Mouse (Mus musculus) neural tube, embryonic 11.5 days (tissue): ENCODE measurements around the gene Exoc3l4. TPM values are rescaled to one million over a fixed set of nuclear protein-coding genes. Genes with fewer than 3 reads are reported as not detected.
A peak's percentile ranks its signal among the peaks of the same experiment; 100 is the strongest.

ENCODE experiments used
- ATAC-seq: fragments of 200-750 bp; cut with Nextera tagmentation; 2 replicates; pipeline ENCODE4 v1.8.0; 2017; ENCODE audit warnings: moderate number of reproducible peaks, mild to moderate bottlenecking, moderate TSS enrichment, moderate library complexity; ENCODE audit not compliant: insufficient read depth, low FRiP score, low TSS enrichment
- DNase-seq: peaks from one replicate; pipeline ENCODE4 v3.0.0-alpha.2; 2015; ENCODE audit warnings: low spot score
- H3K27ac ChIP-seq: fragments of 300-500 bp; sonication (generic); 2 replicates; pipeline ENCODE4 v1.5.1; 2014; ENCODE audit warnings: low read depth, mild to moderate bottlenecking, low read length
- H3K27me3 ChIP-seq: fragments of 300-500 bp; sonication (generic); 2 replicates; pipeline ENCODE4 v1.6.1; 2014; ENCODE audit warnings: mild to moderate bottlenecking, low read length, mixed read lengths; ENCODE audit not compliant: control insufficient read depth, insufficient read depth
- H3K36me3 ChIP-seq: fragments of 300-500 bp; sonication (generic); 2 replicates; pipeline ENCODE4 v1.6.1; 2014; ENCODE audit warnings: mild to moderate bottlenecking, low read length, moderate library complexity, mixed read lengths; ENCODE audit not compliant: control insufficient read depth, insufficient read depth
- H3K4me1 ChIP-seq: fragments of 300-500 bp; sonication (generic); 2 replicates; pipeline ENCODE4 v1.6.1; 2014; ENCODE audit warnings: low read length, mixed read lengths; ENCODE audit not compliant: control insufficient read depth, insufficient read depth
- H3K4me2 ChIP-seq: fragments of 300-500 bp; sonication (generic); 2 replicates; pipeline ENCODE4 v1.6.1; 2014; ENCODE audit warnings: low read depth, mild to moderate bottlenecking, moderate library complexity
- H3K4me3 ChIP-seq: fragments of 300-500 bp; sonication (generic); 2 replicates; pipeline ENCODE4 v1.5.1; 2014; ENCODE audit warnings: low read depth, low read length
- H3K9ac ChIP-seq: fragments of 300-500 bp; sonication (generic); 2 replicates; pipeline ENCODE4 v1.6.1; 2014; ENCODE audit warnings: mild to moderate bottlenecking, low read length
- H3K9me3 ChIP-seq: fragments of 300-500 bp; sonication (generic); 2 replicates; pipeline ENCODE4 v1.6.1; 2016; ENCODE audit warnings: low read length; ENCODE audit not compliant: control insufficient read depth
- WGBS: fragments of 180-500 bp; shearing (Covaris S2); extraction: QIAGEN DNeasy Blood & Tissue Kit; methylation state at CpG from one replicate; pipeline ENCODE4 v1.1.7; 2014; 5-methylcytosine and 5-hydroxymethylcytosine counted together
- polyA plus RNA-seq: library from polyadenylated mRNA; unstranded; fragments of >200 nt; fragmentation: Nextera tagmentation; extraction: Ambion mirVana; gene quantifications from 2 replicates; pipeline ENCODE4 v1.2.1, GENCODE M21; 2014

The Exoc3l4 gene
- polyA plus RNA-seq, 1 experiment from 2014 or later = 6.6 TPM

DNA sequence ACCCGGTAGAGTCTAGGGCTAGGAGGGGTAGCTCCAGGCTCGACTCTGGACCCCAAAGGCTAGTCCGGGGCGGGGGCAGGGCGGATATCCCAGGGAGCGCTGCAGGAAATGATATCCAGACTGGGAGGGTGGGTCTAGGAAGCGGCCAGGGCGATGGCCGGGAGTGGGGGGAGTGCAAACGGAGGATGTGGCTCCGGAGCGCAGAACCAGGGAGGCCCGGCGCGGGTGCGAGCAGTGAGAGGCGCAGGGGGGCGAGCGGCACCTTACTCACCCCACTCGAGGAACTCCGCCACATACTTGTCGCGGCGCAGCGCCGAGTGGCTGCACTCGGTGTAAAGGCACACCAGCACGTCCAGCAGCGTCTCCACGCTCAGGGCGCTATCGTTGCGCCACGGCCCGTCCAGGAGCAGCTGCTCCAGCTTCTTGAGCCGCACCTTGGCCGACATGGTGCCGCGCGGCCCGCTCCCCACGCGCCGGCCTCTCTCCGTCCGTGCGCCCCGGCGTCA is 39.9 kb upstream of the Exoc3l4 start:
- no peaks in the 10 kb centered on the region for H3K9me3 ChIP-seq

DNA sequence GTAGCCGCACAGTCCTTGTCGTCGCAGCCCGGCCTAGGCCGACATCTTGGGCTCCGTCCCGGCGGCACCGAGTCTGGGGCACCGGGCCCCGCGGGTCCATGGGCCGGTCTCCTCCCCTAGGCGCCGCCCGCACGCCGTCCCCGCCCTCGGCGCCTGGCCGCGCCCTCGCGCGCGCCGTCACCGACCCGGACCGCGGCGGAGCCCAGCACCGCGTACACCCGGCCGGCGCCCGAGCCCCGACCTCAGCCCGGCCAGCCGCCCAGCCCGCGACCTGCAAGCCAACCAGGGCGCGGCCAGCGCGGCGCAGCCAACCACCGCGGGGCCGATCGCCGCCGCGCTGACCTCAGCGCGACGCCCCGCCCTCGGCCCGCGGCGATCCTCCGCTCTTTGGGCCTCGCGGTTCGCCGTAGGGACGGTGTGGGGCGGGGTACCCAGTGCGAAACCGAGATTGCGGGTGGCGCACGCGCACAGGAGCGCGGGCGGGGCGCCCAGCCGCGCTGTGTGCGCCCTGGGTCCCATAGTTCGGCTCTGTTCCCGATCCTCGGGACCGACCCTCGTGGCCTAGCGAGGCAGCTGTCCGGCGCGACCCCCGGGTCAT is 39.3 kb upstream of the Exoc3l4 start, which contains the start of gene Cdc42bpb:
TSS of gene Cdc42bpb (minus strand) at position 343 of the 598 bp plus-strand sequence.
- peaks cover 10% of the 10 kb centered on the region; the same call in 1 of the 2 replicates for H3K4me1 ChIP-seq
- DNase-seq (peak; percentile 97), ATAC-seq (peak; percentile 95)
- no peaks in the 10 kb centered on the region for H3K36me3 ChIP-seq
- WGBS = under 1% methylated on average over 82 of the region's 94 CpGs
- no peaks in the 10 kb centered on the region for H3K27me3 ChIP-seq
- H3K4me2 ChIP-seq = peak within 1 kb of the TSS; percentile 90
- peak within 1 kb of the TSS; percentile 86 for H3K27ac ChIP-seq
- H3K9ac ChIP-seq = peak within 1 kb of the TSS; percentile 89
- H3K4me3 ChIP-seq = peak within 1 kb of the TSS; percentile 97
- no peaks in the 10 kb centered on the region for H3K9me3 ChIP-seq

More for the DNA sequence above, 39.9 kb upstream of the Exoc3l4 start:
- Histone ChIP-seq H3K36me3 (no peaks in the 10 kb centered on the region), H3K27me3 (no peaks in the 10 kb centered on the region), H3K4me3 (peak overlapping the region; percentile 97), H3K4me2 (peak overlapping the region; percentile 90), H3K9ac (peak overlapping the region; percentile 89), H3K4me1 (peaks cover 10% of the 10 kb centered on the region; the same call in 1 of the 2 replicates), H3K27ac (peak overlapping the region; percentile 86)
- ATAC-seq (peak; percentile 21), DNase-seq (peak; percentile 48)
- under 1% methylated on average over 43 of the region's 49 CpGs for WGBS

DNA sequence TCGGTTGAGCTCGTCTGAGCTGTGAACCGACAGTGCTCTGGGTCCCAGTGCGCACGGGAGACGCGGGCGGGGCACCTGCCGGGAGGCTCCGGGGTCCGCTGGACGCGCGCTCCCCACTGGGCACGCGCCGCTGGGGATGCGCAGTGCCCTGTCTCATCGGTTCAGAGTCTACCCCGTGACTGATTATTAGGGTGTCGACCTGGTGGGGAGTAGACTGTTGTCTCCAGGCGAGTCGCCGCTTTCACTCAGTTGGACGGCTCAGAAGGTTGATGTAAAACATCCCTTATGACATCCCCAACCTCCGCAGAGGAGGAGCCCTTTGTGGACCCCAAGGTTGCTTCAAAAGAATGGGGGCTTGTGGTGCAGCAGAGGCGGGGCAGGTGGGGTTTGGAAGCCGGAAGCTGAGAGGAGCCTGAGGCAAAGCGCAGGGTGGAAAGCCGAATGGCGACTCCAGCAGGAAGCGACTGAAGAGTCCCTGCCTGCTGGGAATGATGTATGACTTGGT is 38.8 kb upstream of the Exoc3l4 start:
- no peaks in the 10 kb centered on the region for H3K36me3 ChIP-seq
- peak; percentile 68 for DNase-seq
- under 1% methylated on average over 32 of the region's 32 CpGs for WGBS
- no peaks in the 10 kb centered on the region for H3K9me3 ChIP-seq
- no peaks in the 10 kb centered on the region for H3K27me3 ChIP-seq
- H3K4me2 ChIP-seq = peak overlapping the region; percentile 90
- peak overlapping the region; percentile 86 for H3K27ac ChIP-seq
- H3K9ac ChIP-seq = peak overlapping the region; percentile 89
- peak overlapping the region; percentile 97 for H3K4me3 ChIP-seq
- peak; percentile 79 for ATAC-seq
- H3K4me1 ChIP-seq = peaks cover 10% of the 10 kb centered on the region; the same call in 1 of the 2 replicates

DNA sequence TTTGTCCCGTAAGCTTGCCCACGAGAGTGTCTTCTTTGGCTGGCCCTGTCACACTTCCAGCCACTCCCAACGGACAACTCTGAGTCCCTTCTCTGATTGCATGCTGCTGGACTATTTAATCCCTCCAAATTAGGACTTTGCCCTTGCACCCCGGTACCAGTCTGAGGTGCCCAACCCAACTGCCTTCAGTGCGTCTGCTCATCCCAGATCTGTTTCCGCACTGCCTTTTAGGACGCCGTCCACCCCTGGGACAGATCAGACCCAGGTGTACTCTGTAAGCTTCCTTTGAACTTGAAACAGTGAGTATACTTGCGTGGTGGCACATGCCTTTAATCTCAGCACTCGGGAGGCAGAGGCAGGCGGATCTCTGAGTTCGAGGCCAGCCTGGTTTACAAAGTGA is 38.0 kb upstream of the Exoc3l4 start:
- ATAC-seq = no peak
- no peak for DNase-seq
- Histone ChIP-seq H3K4me3 (peak overlapping the region; percentile 97), H3K27me3 (no peaks in the 10 kb centered on the region), H3K36me3 (no peaks in the 10 kb centered on the region), H3K4me1 (peaks cover 10% of the 10 kb centered on the region; the same call in 1 of the 2 replicates), H3K9ac (peak overlapping the region; percentile 89), H3K9me3 (no peaks in the 10 kb centered on the region), H3K27ac (no peak overlapping the region), H3K4me2 (peak overlapping the region; percentile 90)
- WGBS = 74% methylated on average over 12 of the region's 12 CpGs

DNA sequence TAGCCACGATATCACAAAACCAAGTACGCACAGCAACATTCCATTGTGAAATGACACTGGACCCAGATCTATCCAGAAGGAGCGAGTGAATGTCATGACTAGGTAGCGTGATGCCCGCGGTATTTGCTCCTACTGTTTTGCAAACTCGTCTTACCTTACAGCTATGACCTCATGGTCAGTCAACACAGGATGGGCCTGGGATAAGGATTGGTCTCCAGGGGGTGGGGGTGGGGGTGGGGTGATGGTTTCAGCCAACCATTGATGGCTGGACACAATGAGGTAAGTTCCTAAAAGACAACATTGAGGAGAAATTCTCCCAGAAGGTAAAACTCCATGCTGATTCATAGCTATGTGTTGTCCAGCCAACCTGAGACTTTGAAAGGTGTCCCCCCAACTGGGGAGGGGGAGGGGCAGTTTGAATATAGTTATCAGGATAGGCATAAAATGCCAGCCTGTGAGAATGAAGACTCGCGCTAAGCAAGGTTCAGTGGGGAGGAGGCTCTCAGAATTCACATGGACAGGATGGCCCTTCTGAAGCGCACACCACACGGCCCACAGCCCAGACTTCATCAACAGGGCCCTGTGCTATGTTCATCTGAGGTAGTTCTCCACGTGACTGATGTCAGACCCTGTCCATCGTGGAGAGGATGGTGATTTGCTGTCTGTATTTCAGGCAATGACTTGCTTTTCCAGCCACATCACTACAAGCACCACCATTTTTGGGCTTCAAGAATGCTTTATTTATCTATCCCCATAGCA is 30.8 kb upstream of the Exoc3l4 start:
- Histone ChIP-seq H3K36me3 (no peaks in the 10 kb centered on the region), H3K27me3 (no peaks in the 10 kb centered on the region), H3K9ac (no peak overlapping the region), H3K9me3 (no peaks in the 10 kb centered on the region), H3K4me1 (no peaks in the 10 kb centered on the region), H3K4me2 (no peak overlapping the region), H3K27ac (no peak overlapping the region), H3K4me3 (no peak overlapping the region)
- ATAC-seq (no peak), DNase-seq (no peak)
- 92% methylated on average over 13 of the region's 13 CpGs for WGBS

DNA sequence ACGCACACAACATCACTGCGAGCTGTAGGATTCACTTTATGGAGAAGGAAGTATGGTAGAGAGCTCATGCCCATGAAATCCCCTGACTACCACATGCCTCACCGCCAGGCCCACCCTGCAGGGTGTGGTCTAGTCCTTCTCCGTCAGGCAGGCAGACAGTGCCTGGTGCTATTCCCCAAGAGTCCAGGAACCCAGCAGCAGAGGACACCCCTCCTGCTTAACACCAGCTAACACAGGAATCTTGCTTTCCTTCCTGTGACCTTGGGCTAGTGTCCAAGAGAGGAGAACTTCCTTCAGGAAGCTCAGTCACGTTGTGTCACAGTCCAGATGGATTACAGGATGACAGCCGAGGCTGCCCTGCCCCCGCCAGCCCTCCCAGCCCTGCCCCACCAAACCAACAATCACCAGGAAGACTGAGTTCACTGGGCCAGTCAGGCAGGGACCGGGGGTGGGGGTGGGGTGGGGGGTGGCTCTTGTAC is 30.1 kb upstream of the Exoc3l4 start:
- H3K9ac ChIP-seq = no peak overlapping the region
- no peak overlapping the region for H3K27ac ChIP-seq
- ATAC-seq (no peak), DNase-seq (no peak)
- 70% methylated on average over 8 of the region's 8 CpGs for WGBS
- no peaks in the 10 kb centered on the region for H3K36me3 ChIP-seq
- H3K4me1 ChIP-seq = no peaks in the 10 kb centered on the region
- H3K4me3 ChIP-seq = no peak overlapping the region
- no peaks in the 10 kb centered on the region for H3K27me3 ChIP-seq
- H3K9me3 ChIP-seq = no peaks in the 10 kb centered on the region
- H3K4me2 ChIP-seq = no peak overlapping the region

DNA sequence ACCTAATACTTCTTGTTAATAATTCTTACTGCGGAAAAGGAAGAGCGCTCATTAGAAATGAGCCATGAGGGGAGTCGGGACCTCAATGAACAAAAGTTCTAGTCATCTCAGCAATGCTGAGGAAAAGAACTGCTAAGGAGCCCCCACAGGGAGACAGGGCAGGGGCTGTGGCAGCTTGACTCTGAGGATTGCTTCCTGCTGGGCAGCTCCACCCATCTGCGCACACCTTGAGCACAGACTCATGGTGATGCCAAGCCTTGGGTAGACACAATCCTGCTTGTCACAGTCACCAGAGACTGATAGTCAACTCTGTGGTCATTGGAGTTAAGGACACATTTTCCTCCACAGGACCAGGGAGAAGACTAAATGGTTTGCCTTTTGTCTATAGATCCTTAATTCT is 29.7 kb upstream of the Exoc3l4 start:
- Histone ChIP-seq H3K9me3 (no peaks in the 10 kb centered on the region), H3K27me3 (no peaks in the 10 kb centered on the region), H3K4me3 (no peak overlapping the region), H3K27ac (no peak overlapping the region), H3K36me3 (no peaks in the 10 kb centered on the region), H3K4me2 (no peak overlapping the region), H3K4me1 (no peaks in the 10 kb centered on the region), H3K9ac (no peak overlapping the region)
- WGBS = 81% methylated on average over 4 of the region's 4 CpGs
- ATAC-seq (no peak), DNase-seq (no peak)

DNA sequence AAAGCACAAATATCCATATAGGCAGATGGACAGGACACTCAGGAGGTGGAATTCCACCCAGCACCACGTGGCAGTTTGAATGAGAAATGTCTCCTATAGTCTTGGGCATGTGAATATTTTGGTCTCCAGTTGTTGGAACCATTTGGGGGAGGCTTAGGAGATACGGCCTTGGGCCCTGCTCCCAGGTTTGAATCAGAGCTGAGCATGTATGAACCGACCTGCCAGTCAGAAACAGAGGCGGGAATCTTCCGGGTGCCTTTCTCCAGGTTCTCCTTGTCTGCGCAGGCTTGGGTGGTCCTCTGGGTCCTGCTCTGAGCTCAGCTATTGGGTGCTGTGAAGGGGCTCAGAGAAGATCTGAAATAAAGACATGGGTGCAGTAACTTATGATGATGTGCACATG is 22.8 kb upstream of the Exoc3l4 start:
- WGBS = 85% methylated on average over 6 of the region's 6 CpGs
- H3K4me2 ChIP-seq = no peak overlapping the region
- no peak overlapping the region for H3K27ac ChIP-seq
- DNase-seq = no peak
- ATAC-seq = no peak
- no peaks in the 10 kb centered on the region for H3K36me3 ChIP-seq
- H3K9ac ChIP-seq = no peak overlapping the region
- H3K9me3 ChIP-seq = no peaks in the 10 kb centered on the region
- no peak overlapping the region for H3K4me3 ChIP-seq
- H3K27me3 ChIP-seq = no peaks in the 10 kb centered on the region
- no peaks in the 10 kb centered on the region for H3K4me1 ChIP-seq
